ENCODE assay signal across 7 mouse cellular contexts in the genomic region with DNA sequence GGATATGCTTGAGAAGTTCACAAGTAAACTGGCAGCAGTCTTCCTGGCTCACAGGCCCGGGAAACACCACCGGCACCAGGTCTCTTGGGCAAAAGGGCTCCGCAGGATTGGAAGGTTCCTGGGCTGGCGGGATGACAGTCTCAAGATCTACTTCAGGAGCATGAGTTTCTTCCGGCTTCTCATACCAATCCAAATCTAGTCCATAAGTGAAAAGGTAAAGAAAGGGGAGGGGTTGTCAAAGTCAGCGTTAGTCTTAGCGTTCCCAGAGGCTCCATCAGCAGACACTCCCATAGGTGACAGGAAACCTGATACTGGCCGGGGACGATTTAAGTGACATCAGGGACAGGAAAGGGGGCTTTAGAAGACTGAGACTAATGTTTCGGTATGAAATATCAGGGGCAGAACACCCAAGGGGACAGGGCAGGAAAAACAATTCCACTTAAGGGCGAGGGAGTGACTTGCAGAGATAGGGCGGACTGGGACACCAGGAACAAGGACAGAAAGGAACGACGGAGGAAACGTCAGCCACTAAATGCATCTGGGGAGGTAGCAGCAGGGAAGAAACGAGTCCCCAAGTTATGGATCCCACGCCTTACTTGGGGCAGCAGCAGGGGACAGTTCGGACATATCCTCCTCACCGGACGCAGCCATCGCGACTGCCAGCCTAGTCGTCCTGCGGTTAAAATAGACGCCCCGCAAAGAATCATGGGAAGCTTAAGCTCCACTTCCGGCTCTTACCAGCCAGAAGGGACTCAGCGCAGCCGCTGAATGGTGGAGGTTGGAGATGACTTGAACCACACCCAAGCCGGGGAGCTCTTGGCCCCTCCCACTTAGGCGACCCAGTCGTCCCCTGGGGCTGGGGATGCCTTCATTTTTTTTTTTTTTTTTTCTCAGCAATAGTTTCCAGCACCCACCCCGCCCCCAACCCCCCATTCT. TPM values are rescaled to one million over a fixed set of nuclear protein-coding genes. Genes with fewer than 3 reads are reported as not detected.
DNase-seq lines count a peak whose midpoint lies in the region; ATAC-seq lines count a peak whose summit lies in the region.

A gene (minus strand): TSS at position 707 of the 936 bp plus-strand sequence.

- peak; percentile 96 for ATAC-seq in inflammation-experienced regulatory T-cells, adult 6 months
- ATAC-seq in megakaryocyte-erythroid progenitor cell, adult 5-6 weeks (replicated peaks; ENCODE audit: low FRiP score, low TSS enrichment, poor library complexity, severe bottlenecking) = peak; percentile 95

- peak; percentile 91 to 96 for DNase-seq in adrenal gland, adult (ENCODE audit: inconsistent age in 2 of 2, low spot score in 1 of 2)
- peak; percentile 94 for DNase-seq in embryo, embryonic 10 days (ENCODE audit: low spot score)
- peak; percentile 79 for DNase-seq in gastrocnemius, postnatal 10 days
- DNase-seq in left cerebral cortex, postnatal 10 days (ENCODE audit: extremely low spot score in 1 of 2, low spot score in 2 of 2) = peak; percentile 88 to 93
- peak; percentile 79 for DNase-seq in right cerebral cortex, postnatal 4 days

- intact Hi-C loops in left cerebral cortex, postnatal 10 days (cut with DNase I) = no loop called here

RNA-seq across cellular contexts. Expression of the gene that starts here (rescaled TPM):
- total RNA-seq in gastrocnemius, postnatal 10 days (2021) = 10 to 100 TPM; 14.0 to 14.7 TPM
- 10 to 100 TPM; 47.3 to 55.4 (median 53.1) TPM for polyA plus RNA-seq in inflammation-experienced regulatory T-cells, adult 6 months (2017; shearing (Covaris generic))
- total RNA-seq in left cerebral cortex, postnatal 10 days (2021) = 10 to 100 TPM; 13.2 to 15.3 TPM
- 15.4 and 16.1 TPM in 2 replicates for total RNA-seq in megakaryocyte-erythroid progenitor cell, adult 5-6 weeks (2014; fragmentation: Nextera tagmentation)
- 8.0 and 9.7 TPM in 2 replicates for total RNA-seq in megakaryocyte-erythroid progenitor cell, adult 5-6 weeks (2017)

Comparison
In these comparisons a context has a peak if more than half of its experiments do, and no peak if none do; other contexts are left out.
1. Peak in every context shown above with its lines: DNase-seq and ATAC-seq.